Mouse (Mus musculus) CD8-positive naive resting alpha-beta T cell, adult 2 months (primary cell): Measurements from ENCODE around the gene Ddx27.

Experiments used
- DNase-seq, 2 experiments: peaks; one replicate each; pipeline ENCODE4 v3.0.0; 2022; ENCODE audit warnings: low read depth in 2 of 2, low spot score in 2 of 2

Ddx27 gene

DNA sequence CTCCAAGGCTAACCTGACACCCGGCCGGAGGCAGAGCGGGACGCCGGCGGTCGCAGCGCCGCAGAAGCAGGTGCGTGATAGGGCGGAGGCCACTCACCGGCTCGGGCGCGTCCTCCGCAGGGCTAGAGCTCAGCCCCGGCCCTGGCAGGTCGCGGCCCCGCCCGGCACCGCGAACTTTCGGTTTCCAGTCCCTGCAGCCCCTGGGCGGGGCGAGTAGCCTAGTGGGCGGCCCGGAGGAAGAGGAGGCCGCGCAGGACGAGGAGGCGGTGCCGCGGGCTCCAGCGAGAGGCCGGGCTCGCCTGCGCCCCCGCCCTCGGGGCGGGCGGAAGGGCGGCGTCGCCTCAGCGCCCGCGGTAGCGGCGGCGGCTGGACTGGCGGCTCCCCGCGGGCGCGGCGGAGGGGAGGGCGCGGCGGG, 47.5 kb downstream of the Ddx27 start:
- DNase-seq: peak; percentile 90

DNA sequence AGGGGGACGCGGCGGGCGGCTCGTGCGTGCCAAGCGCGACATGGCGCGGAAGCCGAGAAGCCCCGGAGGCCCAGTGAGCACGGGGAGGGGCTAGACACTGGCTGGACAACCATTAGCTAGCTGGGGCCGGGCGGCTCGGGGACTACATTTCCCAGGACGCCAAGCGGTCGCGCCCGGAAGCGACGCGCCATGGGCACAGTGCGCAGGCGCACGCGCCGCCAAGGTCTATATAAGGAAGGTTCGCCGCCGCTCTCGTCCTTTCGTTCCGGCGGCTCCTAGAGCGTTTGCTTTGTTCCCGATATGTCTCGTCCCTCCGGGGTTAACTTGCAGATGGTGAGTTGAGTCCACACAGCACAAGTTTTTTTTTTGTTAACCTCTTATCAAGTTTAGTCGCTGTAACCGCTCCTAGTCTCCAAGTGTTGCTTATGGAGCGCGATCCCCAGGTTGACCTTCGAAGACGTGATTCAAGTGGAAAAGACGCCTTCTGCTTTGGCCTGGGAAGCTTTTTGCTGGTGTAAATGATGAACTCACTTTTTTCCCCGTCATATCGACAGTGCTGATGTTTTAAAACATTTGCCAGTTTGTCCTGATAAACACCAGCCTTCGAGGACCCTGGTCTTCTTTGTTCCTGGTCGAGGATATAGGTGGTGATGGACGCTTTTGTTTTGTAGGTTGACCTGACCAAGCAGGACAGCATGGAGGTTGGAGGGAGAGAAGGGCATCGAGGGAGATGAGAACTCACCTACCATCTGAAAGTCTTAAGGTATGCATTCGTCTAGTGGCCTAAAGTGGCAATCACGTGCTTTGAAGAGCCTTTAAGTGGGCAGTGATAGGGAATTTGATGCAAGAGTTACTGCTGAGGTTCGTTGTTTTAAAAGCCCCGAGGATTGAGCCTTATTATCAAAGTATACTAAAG, 48.2 kb downstream of the Ddx27 start, which contains the start of gene Znfx1:
Znfx1 (minus strand) TSS at position 51 of the 916 bp plus-strand sequence.
- DNase-seq: peak; percentile 96 to 98

DNA sequence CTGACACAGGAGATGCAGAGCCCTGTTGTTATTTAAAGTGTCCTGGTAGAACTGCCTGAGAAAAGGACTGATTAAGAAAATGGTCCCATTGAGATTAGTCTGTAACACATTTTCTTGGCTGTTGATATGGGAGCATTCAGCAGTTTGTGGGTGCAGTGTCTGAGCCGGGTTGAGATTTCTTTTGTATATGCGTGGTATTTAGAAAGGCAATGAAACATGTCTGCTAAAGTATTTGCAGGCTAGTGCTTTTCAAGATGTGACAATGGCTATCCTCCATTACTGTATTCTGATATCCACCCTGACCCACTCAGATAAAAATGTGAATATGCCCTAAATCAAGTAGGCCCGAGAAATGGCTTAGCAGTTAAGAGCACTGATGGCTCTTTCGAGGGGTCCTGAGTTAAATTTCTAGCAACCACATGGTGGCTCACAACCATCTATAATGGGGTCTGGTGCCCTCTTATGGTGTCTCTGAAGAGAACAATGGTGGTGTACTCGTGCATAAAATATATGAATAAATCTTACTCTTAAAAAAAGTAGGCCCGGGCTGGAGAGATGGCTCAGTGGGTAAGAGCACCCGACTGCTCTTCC, 49.0 kb downstream of the Ddx27 start:
- no peak for DNase-seq

DNA sequence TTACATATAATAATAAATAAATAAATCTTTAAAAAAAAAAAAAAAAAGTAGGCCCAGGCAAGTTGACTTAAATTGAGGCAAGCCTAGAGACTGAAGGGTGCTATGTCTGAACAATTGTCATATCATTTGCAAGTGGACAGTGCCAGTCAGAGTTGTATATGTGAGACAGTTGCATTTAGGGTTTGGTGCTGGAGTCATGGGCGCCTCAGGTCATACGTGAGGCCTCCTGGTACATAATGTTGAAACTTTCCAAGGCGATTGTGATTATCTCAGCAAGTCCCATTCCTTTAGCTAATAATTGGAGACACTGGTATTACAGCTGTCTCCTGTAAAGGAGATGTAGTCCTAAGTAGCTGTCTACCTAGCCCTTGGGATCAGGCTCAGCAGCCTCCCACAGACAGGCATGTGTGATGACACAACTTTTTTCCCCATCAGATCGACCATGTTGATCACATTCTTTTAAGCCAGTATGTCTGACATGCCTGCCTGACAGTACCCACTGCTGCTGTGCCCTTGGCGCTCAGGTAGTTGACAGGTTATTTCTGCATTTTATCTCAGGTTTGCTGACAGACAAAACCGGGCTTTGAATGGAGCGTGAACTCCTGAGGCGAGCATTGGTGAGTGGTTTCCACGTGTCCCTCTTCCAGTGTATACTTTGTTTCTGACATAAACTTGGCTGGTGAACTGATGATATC, 49.8 kb downstream of the Ddx27 start:
- no peak for DNase-seq

DNA sequence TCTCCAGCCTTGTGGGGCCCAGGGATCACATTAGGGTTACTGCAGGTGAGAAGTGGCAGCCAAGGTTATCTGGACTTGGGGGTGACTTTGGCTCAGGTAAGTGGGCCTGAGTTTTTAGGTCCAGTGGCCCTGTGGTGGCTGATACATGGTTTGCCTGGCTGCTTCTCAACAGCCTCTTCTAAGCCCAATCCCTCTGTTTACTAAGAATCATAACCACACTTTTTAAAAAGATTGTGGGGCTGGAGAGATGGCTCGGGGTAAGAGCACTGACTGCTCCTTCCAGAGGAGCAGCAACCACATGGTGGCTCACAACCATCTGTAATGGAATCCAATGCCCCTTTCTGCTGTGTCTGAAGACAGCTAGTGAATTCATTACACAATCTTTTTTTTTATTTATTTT, 51.0 kb downstream of the Ddx27 start:
- DNase-seq: no peak

DNA sequence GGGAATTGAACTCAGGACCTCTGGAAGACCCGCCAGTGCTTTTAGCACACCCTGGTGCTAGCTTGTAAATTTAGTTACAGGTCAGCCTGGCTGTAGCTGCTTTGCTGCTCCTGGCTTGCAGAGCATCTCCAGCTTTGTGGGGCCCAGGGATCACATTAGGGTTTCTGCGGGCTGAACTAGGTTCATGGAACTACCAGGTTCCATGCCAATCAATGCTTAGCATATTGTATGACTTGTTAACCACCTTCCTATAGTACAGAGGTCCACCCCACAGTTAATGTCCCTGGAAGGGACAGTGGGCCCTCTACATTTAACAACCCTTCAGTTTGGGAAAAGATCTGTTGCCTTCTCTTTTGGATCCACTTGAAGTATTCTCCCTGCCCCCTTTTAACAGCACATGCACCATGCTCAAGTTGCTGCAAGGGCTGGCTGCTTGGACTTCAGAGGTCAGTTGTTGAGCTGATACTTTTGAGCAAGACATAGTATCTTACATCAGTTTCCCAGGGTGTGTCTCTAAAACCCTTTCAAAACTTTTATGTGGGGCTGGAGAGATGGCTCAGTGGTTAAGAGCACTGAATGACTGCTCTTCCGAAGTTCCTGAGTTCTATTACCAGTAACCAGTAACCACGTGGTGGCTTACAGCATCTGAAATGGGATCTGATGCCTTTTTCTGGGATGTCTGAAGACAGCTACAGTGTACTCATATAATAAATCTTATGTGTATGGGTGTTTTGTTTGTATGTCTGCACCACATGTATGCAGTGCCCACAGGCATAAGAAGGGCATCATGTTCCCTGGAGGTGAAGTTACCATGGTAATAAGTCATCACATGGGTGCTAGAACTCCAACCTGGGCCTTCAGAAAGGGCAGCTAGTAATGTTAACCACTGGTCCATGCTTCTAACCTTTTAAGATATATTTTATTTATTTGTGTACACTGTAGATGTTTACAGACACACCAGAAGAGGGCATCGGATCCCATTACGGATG, 51.8 kb downstream of the Ddx27 start:
- DNase-seq: no peak

DNA sequence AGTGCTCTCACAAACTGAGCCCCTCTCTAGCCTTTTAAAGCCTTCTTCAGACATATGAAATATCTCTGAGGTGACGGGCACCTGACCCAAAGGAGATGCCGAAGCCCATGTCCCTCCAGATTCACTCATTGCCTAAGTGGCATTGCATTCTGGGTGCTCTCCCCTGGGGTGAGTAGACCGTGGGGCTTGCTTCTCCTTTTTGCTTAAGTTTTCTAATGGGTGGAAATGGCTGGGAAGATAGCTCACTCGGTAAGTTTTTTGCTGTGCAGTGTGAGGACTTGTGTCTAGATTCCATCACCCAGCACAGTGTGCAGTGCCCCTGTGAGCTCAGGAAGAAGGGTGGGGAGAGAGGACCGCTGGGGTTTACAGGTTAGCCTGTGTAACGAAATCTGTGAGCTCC, 52.6 kb downstream of the Ddx27 start:
- no peak for DNase-seq

DNA sequence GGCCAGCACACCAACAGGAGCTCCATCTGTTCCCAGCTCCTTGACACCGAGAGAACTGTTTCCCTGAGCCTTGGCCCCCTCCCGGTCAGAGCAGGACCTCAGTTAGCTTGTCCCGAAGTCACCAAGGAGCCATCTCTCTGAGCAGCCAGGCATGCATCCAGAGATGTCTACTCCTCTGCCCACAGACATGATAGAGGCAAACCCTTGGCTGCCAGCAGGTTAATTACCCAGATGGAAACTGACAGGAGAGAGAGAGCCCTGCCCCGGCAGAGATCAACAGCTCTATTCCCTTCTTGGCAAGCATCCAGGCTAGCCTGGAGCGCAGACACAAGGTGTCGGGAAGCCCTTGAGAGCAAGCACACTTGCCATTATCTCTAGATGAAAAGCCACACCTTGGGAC, 55.3 kb downstream of the Ddx27 start:
- DNase-seq: no peak

DNA sequence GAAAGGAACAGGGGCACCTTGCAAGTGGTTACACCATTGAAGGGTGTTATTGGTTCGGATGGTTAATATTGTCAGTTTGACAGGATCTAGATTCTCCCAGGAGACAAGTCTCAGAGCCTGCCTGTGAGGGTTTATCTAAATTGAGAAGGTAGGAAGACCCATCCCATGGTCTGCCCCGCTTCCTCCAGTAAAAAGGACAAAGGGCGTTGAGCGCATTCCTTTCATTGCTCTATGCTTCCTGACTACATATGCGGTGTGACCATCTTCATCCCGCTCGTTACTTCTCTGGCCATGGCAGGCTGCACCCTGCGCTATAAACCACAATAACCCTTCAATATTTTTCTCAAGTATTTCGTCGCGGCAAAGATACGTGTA, 56.3 kb downstream of the Ddx27 start:
- no peak for DNase-seq

DNA sequence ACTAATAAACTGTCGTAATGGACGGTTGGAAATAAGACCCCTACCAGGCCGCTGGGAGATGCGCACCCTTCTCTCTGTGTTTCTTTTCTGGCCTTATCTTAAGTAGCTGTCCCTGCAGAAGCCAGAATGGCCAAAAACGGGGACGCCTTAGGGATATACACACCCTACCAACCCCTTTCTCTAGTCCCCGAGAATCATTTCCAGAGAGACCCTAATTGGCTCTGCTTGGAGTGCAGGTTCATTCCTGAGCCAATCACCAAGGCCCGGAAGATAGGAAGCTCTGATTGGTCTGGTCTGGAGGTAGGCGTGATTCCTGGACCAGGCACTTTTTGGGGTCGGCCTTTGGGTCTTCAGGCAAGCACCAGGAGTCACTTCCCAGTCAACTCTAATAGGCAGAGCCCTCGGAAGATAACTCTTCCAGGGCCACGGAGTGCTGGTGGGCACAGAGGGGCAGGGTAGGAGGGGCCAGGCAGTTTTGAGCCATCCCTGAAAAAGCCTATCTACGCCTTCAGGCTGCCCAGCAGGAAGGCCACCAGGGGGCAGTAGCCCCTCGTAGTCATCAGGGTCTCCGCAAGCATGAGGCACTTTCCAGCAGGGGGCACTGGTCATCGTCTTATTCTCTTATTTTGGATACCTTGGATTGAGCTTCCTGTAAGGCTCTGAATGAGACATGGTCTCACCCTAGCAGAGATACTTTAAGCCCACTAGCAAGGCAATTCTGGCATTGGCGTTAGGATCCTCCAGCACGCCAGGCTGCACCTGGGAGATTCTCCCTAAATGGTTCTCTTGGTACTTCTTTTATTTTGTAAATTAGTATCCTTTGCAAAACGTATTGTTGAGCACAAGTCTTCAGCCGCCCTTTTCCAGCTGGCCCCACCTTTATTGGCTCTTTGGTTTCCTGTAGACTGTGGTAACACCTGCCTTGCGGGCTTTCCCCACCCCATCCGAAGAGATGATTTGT, 56.9 kb downstream of the Ddx27 start:
- DNase-seq: peak; percentile 92 to 97

DNA sequence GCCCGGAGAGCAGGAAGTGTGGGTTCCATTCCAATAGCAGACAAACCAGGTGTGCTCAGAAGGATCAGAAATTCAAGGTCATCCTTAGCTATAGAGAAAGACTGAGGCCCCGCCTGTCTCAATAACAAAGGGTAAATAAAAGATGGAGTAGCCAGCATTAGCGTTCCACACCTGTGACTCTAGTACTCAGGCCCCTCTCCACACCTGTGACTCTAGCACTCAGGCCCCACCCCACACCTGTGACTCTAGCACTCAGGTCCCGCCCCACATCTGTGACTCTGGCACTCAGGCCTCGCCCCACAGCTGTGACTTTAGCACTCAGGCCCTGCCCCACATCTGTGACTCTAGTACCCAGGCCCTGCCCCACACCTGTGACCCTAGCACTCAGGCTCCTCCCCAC, 59.6 kb downstream of the Ddx27 start:
- no peak for DNase-seq

DNA sequence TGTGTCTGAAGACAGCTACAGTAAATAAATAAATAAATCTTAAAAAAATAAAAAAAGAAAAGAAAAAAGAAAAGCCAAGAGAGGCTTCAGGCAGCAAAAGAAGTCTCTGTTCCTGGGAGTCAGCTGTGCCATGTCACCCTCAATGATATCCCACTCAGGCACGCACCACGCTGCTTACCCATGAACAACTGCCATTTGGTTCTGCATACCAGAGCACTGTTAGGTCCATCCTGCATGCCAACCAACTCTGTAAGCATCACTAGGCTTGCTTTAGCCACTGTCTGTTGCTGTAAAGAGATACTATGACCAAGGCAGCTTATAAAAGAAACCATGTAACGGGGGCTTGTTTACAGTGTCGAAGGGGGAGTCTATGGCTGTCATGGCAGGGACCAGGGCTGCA, 61.4 kb downstream of the Ddx27 start:
- no peak for DNase-seq

DNA sequence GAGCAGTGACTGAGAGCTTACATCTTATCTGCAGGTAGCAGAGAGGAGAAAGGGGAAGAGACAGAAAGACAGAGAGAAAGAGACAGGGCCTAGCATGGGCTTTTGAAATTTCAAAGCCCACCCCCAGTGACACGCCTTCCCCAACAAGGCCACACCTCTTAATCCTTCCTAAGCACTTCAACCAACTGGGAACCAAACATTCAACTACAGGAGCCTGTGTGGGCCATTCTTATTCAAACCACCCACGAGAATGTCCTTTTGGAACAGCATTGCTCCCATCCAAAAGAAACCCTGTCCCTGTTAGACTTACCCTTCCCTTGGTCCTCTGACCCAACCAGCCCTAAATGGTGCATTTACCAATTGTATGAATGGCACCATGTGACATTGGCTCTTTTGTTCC, 61.8 kb downstream of the Ddx27 start:
- no peak for DNase-seq

DNA sequence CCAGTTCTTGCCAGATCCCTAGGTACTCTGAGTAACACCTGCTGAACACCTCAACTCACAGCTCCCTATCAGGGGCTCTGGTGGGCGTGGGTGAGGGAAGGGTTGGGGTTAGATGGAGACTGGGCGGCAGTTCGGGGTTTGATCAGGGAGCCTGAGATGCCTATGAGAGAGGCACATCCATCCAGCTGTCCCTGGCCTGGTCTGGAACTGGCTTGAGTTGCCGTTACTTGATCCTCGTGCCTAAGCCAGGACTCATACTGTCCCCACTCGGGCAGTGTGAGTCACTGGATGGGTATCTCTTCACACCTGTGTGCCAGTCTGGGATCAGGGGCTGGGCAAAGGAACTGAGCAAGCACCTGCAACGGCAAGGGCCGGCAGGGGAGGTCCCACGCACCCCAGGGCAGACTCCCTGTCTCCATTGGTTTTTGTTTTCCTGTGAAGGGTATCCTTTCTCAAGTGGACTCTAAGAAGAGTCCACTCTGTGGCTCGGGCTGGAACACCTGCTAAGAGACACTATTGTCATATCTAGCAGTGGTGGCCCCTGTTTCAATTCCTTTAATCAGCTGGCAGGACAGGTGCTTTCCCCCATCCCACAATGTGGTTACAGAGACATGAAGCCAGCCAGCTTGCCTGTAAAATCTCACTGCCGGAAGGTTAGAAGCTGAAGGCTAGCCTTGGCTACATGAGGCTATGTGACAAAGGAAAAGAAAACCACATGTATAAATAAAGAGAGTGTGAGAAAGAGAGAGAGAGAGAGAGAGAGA, 62.4 kb downstream of the Ddx27 start:
- DNase-seq: no peak

DNA sequence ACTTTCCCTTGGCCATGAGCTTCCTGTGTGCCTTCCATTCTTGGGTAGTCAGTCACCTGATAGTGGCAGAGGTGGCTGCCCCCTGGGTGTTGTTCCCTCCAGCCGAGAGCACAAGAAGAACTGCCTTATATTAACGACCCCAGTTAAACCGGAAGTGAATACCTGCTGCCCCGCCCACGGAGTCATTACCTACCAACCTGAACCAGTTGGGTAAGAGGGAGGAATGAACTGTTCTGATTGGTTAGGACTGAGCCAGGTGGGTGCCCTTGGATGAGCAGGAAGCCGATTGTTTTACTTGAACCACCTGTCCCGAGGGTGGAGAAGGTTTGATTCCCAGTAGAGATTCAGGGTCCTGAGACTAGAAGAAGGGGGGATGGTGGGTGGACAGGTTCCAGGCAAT, 63.5 kb downstream of the Ddx27 start:
- no peak for DNase-seq

DNA sequence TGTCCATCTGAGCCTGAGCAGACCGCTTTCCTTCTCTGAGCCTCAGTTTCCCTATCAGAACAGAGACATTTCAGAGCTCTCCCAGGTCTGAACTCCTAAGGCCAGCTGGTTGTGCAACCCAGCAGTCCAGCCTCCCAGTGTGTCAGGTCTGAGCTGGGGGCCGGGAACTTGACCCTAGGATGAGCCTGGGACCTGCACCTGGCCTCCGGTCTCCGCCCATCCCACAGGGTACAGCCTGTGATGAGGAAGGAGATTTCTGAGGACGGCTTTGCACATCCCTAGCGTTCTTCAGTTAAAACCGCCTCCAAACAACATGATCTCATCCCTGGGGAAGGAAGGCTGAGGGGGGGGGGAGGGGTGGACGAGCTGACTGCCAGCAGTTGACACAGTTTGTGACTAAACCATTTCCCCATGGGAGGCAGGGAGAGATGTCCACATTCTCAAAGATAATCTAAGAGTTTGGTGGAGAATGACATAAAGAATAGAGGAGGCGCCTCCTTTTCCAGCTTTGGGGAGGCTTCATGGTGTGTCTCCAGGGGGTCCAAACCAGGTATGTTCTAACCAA, 64.0 kb downstream of the Ddx27 start:
- DNase-seq: no peak

DNA sequence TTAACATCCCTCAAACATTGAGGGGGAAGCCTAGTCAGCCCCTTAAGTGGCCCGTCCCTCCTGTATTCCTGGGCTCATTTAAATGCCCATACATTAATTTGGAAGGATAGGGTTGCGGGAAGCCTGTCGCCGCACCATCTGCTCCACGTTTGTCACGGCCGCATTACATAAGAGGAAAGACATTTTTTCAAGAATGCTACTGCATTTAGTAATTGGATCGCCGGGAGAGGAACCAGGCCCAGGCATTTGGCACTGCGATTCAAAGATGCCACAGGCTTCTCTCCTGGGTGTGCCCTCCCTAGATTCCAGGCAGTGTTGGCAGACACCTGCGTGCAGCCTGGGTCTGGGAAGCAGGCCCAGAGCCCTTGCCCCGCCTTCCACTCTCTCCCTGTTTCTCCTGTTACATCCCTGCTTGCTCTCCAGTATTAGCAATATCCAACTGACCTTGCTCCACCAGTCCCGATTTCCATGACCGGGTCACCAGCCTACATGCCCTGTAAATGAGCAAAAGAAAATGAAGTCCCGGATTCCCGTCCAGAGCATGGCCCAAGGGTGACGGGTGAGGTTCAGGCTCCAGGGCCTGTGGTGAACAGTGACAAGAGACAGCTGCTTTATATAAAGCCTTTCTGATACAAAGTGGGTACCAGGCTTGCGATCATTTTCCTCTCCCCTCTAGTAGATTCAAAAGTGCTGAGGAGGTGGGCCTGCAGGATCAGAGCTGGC, 64.7 kb downstream of the Ddx27 start:
- DNase-seq: no peak

DNA sequence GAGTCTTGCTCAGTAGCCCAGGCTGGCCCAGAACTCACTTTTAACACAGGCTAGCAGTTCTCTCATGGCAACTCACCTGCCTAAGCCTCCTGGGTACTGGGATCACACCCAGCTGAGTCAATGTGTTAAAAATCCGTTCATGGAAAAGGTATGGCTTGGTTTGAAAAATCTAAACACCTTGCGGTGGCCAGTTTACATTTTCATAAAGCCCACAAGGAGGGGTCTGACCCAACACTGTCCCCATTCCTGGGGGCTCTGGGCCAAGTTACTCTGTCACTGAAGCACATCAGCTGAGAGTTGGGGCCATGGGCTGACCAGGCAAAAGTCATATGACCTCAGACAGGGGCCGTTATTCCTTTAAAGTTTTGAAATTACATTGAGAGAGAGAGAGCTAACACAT, 65.4 kb downstream of the Ddx27 start:
- DNase-seq: no peak
